Mouse (Mus musculus) embryonic facial prominence, embryonic 12.5 days (tissue): ENCODE results near the gene Ncam1. TPM values are rescaled to one million over a fixed set of nuclear protein-coding genes. Genes with fewer than 3 reads are reported as not detected.

Experiments
- ATAC-seq: fragments of 200-750 bp; cut with Nextera tagmentation; 2 replicates; pipeline ENCODE4 v1.8.0; 2017; ENCODE audit not compliant: insufficient number of reproducible peaks, insufficient read depth, low FRiP score, low TSS enrichment
- H3K27ac ChIP-seq: fragments of 300-500 bp; sonication (generic); 2 replicates; pipeline ENCODE4 v1.5.1; 2016; ENCODE audit warnings: mild to moderate bottlenecking
- H3K27me3 ChIP-seq: fragments of 300-500 bp; sonication (generic); 2 replicates; pipeline ENCODE4 v1.6.1; 2016; ENCODE audit warnings: mild to moderate bottlenecking, moderate library complexity
- H3K36me3 ChIP-seq: fragments of 300-500 bp; sonication (generic); 2 replicates; pipeline ENCODE4 v1.6.1; 2016; ENCODE audit warnings: mild to moderate bottlenecking
- H3K4me1 ChIP-seq: fragments of 300-500 bp; sonication (generic); 2 replicates; pipeline ENCODE4 v1.6.1; 2016
- H3K4me2 ChIP-seq: fragments of 300-500 bp; sonication (generic); replicated peaks from 2 replicates; pipeline ENCODE4 v1.6.1; 2016; ENCODE audit warnings: mild to moderate bottlenecking, moderate library complexity
- H3K4me3 ChIP-seq: fragments of 300-500 bp; sonication (generic); 2 replicates; pipeline ENCODE4 v1.5.1; 2016; ENCODE audit warnings: mild to moderate bottlenecking
- H3K9ac ChIP-seq: fragments of 300-500 bp; sonication (generic); 2 replicates; pipeline ENCODE4 v1.6.1; 2016; ENCODE audit warnings: mild to moderate bottlenecking, moderate library complexity
- H3K9me3 ChIP-seq: fragments of 300-500 bp; sonication (generic); 2 replicates; pipeline ENCODE4 v1.6.1; 2016; ENCODE audit warnings: mild to moderate bottlenecking, moderate library complexity
- WGBS: fragments of 180-500 bp; shearing (Covaris S2); methylation state at CpG from one replicate; pipeline ENCODE4 v1.1.7; 2016; 5-methylcytosine and 5-hydroxymethylcytosine counted together
- polyA plus RNA-seq: library from polyadenylated mRNA; unstranded; fragments of >200 nt; fragmentation: Nextera tagmentation; extraction: Ambion mirVana; gene quantifications from 2 replicates; pipeline ENCODE4 v1.2.1, GENCODE M21; 2016

The Ncam1 gene
- polyA plus RNA-seq, 1 experiment from 2014 or later = 85.4 TPM

- 76% methylated on average over 3 of the region's 3 CpGs for WGBS
- H3K27ac ChIP-seq = no peak overlapping the region
- no peak overlapping the region for H3K4me3 ChIP-seq
- H3K27me3 ChIP-seq = no peaks in the 10 kb centered on the region
- H3K4me2 ChIP-seq = no peak overlapping the region
- H3K36me3 ChIP-seq = no peaks in the 10 kb centered on the region
- H3K9me3 ChIP-seq = no peaks in the 10 kb centered on the region
- no peak overlapping the region; the same call in 1 of the 2 replicates for H3K9ac ChIP-seq
- 0 out of 2 replicates have a peak, but pooled peaks cover 3% of the 10 kb centered on the region for H3K4me1 ChIP-seq
- no peak for ATAC-seq
Observed at GRCm38 (mm10) chr9:49714091-49714490, 84.6 kb downstream of the Ncam1 start.

GRCm38 (mm10) chr9:49707646-49708045, 91.1 kb downstream of the Ncam1 start:
- Histone ChIP-seq H3K4me3 (no peak overlapping the region), H3K9ac (no peak overlapping the region), H3K27ac (no peak overlapping the region), H3K4me1 (0 out of 2 replicates have a peak, but pooled peaks cover 3% of the 10 kb centered on the region), H3K4me2 (no peak overlapping the region), H3K36me3 (no peaks in the 10 kb centered on the region), H3K9me3 (no peaks in the 10 kb centered on the region), H3K27me3 (no peaks in the 10 kb centered on the region)
- ATAC-seq = no peak

GRCm38 (mm10) chr9:49704196-49704967, 94.3 kb downstream of the Ncam1 start:
- WGBS = 87% methylated on average over 9 of the region's 9 CpGs
- Histone ChIP-seq H3K4me3 (no peak overlapping the region), H3K4me2 (no peak overlapping the region), H3K9me3 (no peaks in the 10 kb centered on the region), H3K36me3 (no peaks in the 10 kb centered on the region), H3K27me3 (no peaks in the 10 kb centered on the region), H3K9ac (no peak overlapping the region), H3K27ac (no peak overlapping the region), H3K4me1 (no peaks in the 10 kb centered on the region)
- ATAC-seq = no peak

GRCm38 (mm10) chr9:49695371-49695770, 103.4 kb downstream of the Ncam1 start:
- Histone ChIP-seq H3K27me3 (no peaks in the 10 kb centered on the region), H3K36me3 (no peaks in the 10 kb centered on the region), H3K9me3 (no peaks in the 10 kb centered on the region), H3K27ac (no peak overlapping the region), H3K4me1 (no peaks in the 10 kb centered on the region), H3K4me2 (no peak overlapping the region), H3K4me3 (no peak overlapping the region), H3K9ac (no peak overlapping the region)
- WGBS = 86% methylated on average over 7 of the region's 7 CpGs
- no peak for ATAC-seq

DNA sequence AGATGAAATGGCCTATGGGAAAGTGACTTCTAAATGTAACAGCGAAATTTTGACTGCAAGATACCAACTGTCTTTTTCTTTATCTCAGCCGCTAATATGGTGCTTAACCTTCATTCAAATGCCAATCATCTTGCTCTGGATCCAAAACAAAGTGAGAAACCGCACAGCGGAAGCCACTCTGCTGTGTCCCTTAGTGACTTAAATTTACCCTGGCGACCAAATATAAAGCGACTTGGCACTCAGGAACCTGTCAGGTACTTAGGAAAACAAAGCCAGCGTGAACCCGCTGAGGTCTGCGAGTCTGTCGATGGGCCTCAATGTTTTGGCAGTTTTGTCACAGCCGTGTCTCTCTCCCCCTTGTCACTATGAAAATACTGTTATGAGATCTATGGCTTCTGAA, 105.9 kb downstream of the Ncam1 start:
- H3K4me2 ChIP-seq = no peak overlapping the region
- no peak overlapping the region for H3K4me3 ChIP-seq
- H3K27me3 ChIP-seq = no peaks in the 10 kb centered on the region
- H3K9me3 ChIP-seq = no peaks in the 10 kb centered on the region
- H3K27ac ChIP-seq = no peak overlapping the region
- H3K36me3 ChIP-seq = no peaks in the 10 kb centered on the region
- ATAC-seq = no peak
- WGBS = 83% methylated on average over 11 of the region's 11 CpGs
- H3K4me1 ChIP-seq = no peaks in the 10 kb centered on the region
- no peak overlapping the region for H3K9ac ChIP-seq

- H3K9ac ChIP-seq = no peak overlapping the region
- no peaks in the 10 kb centered on the region for H3K27me3 ChIP-seq
- 72% methylated on average over 2 of the region's 2 CpGs for WGBS
- no peak overlapping the region for H3K4me2 ChIP-seq
- no peak for ATAC-seq
- no peak overlapping the region for H3K27ac ChIP-seq
- no peaks in the 10 kb centered on the region for H3K36me3 ChIP-seq
- no peaks in the 10 kb centered on the region for H3K9me3 ChIP-seq
- no peak overlapping the region for H3K4me3 ChIP-seq
- no peaks in the 10 kb centered on the region for H3K4me1 ChIP-seq
Observed at GRCm38 (mm10) chr9:49691344-49691743, 107.4 kb downstream of the Ncam1 start.

DNA sequence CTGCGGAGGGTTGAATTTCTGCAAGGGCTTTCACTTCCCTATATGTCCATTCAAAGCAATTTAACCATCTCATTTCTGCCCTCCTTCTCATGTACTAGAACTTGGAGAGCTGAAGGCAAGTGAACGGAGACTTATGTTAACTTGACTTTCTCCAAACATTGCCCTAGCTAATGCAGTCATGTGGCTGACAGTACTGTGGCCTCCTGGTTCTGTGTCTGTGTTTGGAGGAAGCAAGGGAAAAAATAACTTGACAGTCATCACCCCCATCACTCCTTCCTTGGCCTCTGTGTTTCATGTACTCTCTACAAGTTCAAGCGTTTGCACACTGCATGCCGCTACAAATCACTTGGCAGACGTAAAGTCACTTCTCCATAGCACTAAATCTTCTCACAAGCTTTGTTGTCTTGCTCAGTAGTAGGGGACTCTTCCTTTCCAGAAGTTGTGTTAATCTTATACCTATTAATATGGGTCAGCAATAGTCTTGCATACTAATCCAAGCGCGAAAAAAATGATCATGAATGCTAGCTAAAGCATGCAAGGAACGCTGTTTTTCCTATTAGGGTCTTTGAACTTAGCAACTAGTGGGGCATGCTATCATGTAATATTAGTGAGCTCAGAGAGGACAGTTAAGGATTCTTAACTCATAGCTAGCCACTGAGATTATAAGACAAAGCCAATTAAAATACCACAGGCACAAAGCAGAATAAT, 115.0 kb downstream of the Ncam1 start:
- H3K4me1 ChIP-seq = peaks cover 4% of the 10 kb centered on the region; the same call in 1 of the 2 replicates
- H3K27ac ChIP-seq = no peak overlapping the region
- H3K27me3 ChIP-seq = no peaks in the 10 kb centered on the region
- H3K9ac ChIP-seq = no peak overlapping the region
- H3K4me2 ChIP-seq = no peak overlapping the region
- H3K9me3 ChIP-seq = no peaks in the 10 kb centered on the region
- H3K36me3 ChIP-seq = no peaks in the 10 kb centered on the region
- 88% methylated on average over 8 of the region's 8 CpGs for WGBS
- ATAC-seq = no peak
- H3K4me3 ChIP-seq = no peak overlapping the region

DNA sequence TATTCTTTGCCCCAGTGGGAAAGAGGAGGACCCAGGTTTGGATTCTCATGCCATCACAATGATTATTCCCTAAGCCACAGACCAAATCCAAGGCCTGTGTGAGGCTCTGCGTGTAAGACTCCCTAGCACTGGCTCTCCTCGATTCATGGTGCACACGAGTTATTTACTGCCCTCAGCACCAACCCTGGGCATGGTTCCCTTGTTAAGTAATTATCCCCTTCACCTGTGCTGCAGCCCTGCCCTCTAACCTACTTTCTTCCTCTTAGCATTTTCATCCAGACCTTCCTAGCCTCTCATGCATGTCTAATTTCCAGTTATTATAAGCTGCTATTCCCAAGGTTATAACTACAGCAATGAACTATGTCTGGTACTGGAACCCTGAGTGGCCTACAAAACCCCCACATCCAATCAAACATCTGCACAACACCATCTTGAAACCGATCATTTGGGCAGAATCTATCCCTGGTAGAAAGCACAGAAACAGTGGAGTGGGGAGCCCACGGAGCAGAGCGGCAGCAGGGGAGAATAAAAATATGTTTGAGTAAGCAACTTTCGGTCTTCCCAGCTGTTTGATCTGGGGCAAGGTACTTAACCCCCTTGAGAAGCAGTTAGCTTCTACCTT, 116.8 kb downstream of the Ncam1 start:
- 78% methylated on average over 7 of the region's 7 CpGs for WGBS
- peaks cover 4% of the 10 kb centered on the region; the same call in 1 of the 2 replicates for H3K4me1 ChIP-seq
- no peak overlapping the region for H3K9ac ChIP-seq
- H3K27me3 ChIP-seq = no peaks in the 10 kb centered on the region
- no peak overlapping the region for H3K4me2 ChIP-seq
- H3K4me3 ChIP-seq = no peak overlapping the region
- no peaks in the 10 kb centered on the region for H3K36me3 ChIP-seq
- no peak for ATAC-seq
- no peaks in the 10 kb centered on the region for H3K9me3 ChIP-seq
- no peak overlapping the region for H3K27ac ChIP-seq

DNA sequence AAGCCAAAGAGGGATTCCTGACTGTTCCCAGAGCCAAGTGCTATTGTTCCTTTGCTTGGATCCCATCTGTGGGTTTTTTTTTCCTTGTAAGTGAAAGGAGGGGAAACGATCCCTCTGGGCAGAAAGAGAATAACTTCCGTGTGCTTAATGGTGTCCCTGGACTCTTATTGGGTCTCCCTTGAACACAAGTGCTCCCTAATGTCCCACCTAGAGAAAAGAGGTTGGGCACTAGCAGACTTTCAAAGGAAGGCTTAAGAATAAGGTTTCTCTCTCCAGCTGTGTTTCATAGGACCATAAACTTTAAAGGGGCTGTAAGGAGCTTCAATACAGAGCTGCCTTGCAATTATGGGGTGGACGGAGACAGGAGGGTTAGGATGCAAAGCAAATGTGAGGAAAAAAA, 119.5 kb downstream of the Ncam1 start:
- no peak overlapping the region for H3K9ac ChIP-seq
- no peaks in the 10 kb centered on the region for H3K36me3 ChIP-seq
- no peak for ATAC-seq
- no peaks in the 10 kb centered on the region for H3K27me3 ChIP-seq
- no peaks in the 10 kb centered on the region for H3K9me3 ChIP-seq
- peaks cover 14% of the 10 kb centered on the region; the same call in 1 of the 2 replicates for H3K4me1 ChIP-seq
- 51% methylated on average over 3 of the region's 3 CpGs for WGBS
- no peak overlapping the region for H3K4me3 ChIP-seq
- H3K4me2 ChIP-seq = no peak overlapping the region
- no peak overlapping the region for H3K27ac ChIP-seq

- no peaks in the 10 kb centered on the region for H3K36me3 ChIP-seq
- no peak overlapping the region for H3K27ac ChIP-seq
- no peaks in the 10 kb centered on the region for H3K9me3 ChIP-seq
- ATAC-seq = no peak
- H3K4me1 ChIP-seq = peaks cover 15% of the 10 kb centered on the region; the same call in 1 of the 2 replicates
- H3K9ac ChIP-seq = no peak overlapping the region
- no peak overlapping the region for H3K4me3 ChIP-seq
- 66% methylated on average over 9 of the region's 9 CpGs for WGBS
- no peak overlapping the region for H3K4me2 ChIP-seq
- H3K27me3 ChIP-seq = no peaks in the 10 kb centered on the region
Observed at GRCm38 (mm10) chr9:49675696-49676465, 122.8 kb downstream of the Ncam1 start.

DNA sequence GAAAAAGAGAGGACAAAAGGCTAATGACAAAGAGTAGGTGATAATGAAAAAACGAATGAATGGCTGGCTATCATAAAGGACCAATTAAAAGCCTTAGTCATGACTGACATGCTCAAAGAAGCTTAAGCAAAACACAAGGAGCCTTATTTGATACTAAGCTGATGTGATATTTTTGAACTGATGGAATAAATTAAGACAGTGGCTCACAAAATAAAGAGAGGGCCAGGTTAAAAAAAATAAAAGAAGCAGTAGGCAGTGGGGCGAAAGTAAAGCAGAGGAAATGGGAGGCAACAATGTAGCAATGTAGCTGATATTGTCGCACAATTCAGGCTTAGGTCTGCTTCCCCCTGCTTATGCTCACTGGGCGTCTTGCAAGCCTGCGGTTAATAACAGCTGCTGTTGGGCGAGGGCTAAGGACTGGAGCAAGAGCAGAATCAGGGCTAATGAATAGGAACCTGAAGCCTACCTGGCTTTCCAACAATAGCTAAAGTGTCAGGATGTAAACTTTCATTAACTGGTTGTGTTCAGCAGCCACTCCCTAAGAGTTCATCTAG, 126.0 kb downstream of the Ncam1 start:
- 52% methylated on average over 6 of the region's 6 CpGs for WGBS

More for the DNA sequence above, 126.0 kb downstream of the Ncam1 start:
- no peak for ATAC-seq
- Histone ChIP-seq H3K27ac (no peak overlapping the region), H3K9ac (no peak overlapping the region), H3K27me3 (no peaks in the 10 kb centered on the region), H3K9me3 (no peaks in the 10 kb centered on the region), H3K4me2 (no peak overlapping the region), H3K4me1 (peaks cover 15% of the 10 kb centered on the region; the same call in 1 of the 2 replicates), H3K4me3 (no peak overlapping the region), H3K36me3 (no peaks in the 10 kb centered on the region)
